Mouse (Mus musculus) stomach, postnatal 0 days (tissue): Measurements from ENCODE around the gene Pnliprp1.

Source experiments
- CTCF ChIP-seq: IDR thresholded peaks from 2 replicates; pipeline ENCODE4 v1.5.1; 2016; ENCODE audit warnings: antibody characterized with exemption, low read depth, mild to moderate bottlenecking, moderate library complexity
- EP300 ChIP-seq: optimal IDR thresholded peaks from 2 replicates; pipeline ENCODE3; 2016; ENCODE audit warnings: antibody characterized with exemption

GRCm38 (mm10) chr19:58738111-58738510 is 9.4 kb downstream of the Pnliprp1 start:
- TF ChIP-seq EP300 (no peak), CTCF (no peak)
